Mouse (Mus musculus) CD4-positive, CD25-positive, alpha-beta regulatory T cell (primary cell): ENCODE results near the gene Crtc1. TPM values are rescaled to one million over a fixed set of nuclear protein-coding genes. Genes with fewer than 3 reads are reported as not detected.

Experiments used
- polyA plus RNA-seq: library from polyadenylated mRNA; unstranded; fragments of 100-300 nt; shearing (Covaris generic); gene quantifications from one replicate; pipeline ENCODE4 v1.2.1, GENCODE M21; 2017

Crtc1 gene
- 16.7 TPM for polyA plus RNA-seq

DNA sequence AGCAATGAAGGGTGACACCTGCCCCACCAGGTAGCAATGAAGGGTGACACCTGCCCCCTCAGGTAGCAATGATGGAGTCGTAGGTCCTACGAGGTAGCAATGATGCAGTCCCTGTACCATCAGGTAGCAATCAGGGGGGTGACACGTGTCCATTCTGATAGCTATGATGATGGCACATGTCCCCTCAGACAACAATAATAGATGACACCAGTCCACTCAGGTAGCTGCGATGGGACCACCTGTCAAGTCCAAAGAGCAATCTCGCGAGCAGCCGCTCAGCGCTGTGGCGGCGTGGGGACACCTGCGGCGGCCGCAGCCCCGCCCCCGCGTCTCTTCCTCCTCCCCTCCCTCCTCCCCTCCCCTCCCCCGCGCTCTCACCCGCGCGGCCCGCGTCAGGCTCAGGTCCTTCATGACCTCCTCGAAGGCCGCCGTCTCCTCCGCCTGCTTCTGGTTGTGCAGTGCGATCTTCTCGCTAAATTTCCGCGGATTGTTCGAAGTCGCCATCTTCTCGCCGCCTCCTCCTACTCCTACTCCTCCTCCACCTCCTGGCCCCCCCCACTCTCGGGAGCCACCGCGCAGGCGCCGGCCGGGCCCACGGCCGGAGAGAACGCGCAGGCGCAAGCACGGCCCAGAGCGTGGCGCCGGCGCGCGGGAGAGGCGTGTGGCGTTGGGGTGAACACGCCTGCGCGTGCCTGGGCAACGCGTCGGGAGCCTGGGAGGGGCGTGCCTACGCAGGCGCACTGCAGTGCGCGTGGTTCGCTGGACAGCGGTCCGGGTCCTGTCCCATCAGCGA lies at the start of gene Crtc1:
TSS of gene Crtc1 (minus strand) at position 525 of the 793 bp plus-strand sequence.

DNA sequence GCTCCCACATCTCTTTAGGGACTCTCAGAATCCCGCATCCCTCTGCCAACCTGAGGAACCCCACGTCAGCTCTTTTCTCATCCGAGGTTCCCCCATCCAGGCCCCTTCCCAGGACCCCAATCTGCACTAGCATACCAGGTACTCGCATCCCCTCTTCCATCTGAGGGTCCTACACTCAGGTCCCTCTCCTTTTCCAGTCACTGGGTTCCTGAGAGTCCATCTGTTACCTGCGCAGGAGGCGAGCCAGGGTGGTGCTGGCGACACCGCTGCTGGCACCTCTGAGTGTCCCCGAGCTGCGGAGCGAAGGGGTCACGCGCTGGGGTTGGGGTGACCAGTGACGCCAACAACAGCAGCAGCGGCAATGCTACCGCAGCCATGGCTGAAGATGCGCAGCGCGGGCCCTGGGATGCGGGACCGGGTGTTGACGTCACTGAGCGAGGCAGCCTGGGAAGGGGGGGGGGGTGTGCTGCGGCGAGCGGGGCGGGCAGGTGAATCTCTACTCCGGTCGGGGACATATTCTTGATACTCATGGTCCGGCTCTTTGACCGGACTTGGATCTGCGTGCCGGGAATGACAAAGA lies 47.7 kb upstream of the Crtc1 start, which contains the start of gene Tmem59l:
TSS of gene Tmem59l (minus strand) at position 418 of the 580 bp plus-strand sequence.

DNA sequence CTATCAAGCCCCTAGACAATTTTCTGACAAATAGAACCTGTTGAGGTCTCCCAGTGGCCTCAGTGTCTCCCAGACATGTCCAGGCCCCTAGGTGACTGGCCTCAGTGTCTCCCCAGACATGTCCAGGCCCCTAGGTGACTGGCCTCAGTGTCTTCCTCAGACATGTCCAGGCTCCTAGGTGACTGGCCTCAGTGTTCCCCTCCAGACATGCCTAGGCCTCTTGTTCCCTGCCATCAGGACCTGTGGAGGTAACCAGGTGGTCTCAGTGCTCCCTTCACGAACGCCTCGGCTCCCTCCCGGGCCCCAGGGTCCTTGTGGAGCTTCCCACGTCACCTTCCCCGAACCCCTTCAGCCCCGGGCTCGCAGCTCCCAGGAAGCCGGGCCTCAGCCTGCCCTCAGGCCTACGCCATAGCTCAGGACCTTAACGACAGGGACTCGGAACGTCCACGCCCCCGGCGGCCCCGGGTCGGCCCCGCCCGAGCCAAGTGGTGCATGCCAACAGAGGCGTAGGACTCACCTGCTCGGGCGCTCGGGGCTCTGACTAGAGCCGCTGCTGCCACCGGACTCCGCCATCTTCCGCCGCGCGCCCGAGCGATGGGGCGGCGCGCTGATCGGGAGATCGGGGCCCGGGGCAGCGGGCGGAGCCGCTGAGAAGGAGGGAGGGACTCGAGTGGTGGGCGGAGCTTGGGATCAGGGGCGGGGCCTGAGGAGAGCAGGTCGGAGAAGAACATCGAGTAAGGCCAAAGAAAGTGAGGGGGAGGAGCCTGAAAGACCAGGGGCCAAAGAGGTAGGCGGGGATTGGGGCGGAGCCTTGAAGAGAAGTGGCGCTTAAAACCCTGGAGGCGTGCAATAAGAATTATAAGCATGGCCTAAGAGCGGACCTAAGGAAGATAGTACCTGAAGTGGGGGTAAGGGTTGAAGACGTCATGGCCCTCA lies 37.2 kb upstream of the Crtc1 start, which contains the start of gene Klhl26:
TSS of gene Klhl26 (minus strand) at position 636 of the 936 bp plus-strand sequence.

DNA sequence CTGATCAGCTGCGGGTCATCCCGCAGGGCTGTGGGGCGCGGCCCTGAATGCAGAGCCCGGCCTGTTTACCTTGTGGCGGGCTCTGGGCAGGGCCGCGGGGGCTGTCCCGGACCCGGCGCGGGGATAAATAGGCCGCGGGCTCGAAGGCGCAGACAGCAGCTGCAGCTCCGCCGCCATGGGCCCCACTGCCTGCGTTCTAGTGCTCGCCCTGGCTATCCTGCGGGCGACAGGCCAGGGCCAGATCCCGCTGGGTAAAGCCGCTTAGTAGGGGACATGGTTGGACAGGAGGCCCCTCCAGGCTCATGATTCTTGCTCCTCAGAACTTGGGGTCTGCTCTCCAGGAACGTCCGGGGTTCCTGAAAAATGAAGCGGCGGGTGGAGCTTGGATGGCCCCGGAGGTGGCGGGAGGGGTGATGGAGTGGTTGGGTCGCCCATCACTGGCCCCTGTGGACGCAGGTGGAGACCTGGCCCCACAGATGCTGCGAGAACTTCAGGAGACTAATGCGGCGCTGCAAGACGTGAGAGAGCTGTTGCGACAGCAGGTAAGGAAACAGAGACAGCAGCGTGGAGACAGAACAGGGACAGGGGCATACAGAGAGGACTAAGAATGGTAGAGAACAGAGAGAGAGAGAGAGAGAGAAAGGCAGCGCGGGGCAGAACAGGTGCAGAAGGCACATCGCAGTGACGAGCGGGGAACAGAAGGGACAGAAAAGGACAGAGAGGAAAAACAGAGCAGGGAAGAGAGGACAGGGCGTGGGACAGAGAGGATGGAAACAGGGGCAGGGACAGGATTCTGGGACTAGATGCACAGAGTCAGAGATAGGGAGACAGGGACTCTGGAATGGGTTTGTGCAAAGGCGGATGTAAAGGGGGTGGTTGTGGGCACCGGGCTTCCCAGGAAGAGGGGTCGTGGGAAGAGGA lies 65.7 kb downstream of the Crtc1 start, which contains the start of gene Comp:
TSS of gene Comp (plus strand) at position 162 of the 921 bp plus-strand sequence.

DNA sequence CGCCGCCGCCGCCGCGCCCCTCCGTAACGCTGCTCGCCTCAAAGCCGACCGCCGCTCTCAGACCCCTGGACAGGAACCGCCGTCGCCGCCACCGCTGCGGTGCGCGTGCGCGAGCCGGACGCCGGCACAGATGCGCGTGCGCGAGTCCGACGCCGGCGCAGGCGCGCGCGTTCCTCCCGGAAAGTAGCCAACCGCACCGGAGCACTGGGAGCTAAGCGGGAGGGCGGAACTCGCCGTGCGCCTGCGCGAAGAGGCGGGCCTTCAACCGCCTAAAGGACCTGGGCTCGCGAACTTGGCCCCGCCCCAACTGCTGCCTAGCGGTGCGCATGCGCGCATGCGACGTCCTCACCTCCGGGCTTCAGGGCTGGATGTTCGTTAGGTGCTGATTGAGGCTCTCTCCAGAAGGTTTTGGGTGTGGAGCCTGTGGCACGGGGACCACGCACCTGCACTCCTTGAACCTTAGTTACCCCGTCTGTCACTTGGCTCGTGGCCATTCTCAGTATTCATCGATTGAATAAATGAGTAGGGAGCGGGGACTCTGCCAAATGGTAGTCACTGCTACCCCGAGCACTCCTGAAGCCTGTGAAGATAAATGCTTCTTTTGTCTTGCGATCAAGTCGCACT lies 86.1 kb downstream of the Crtc1 start, which contains the start of gene Upf1:
TSS of gene Upf1 (minus strand) at position 85 of the 624 bp plus-strand sequence.

Other genes starting within 250 kb of the Crtc1 start
- 15.5 TPM for gene Slc25a42, start 227.3 kb downstream of the Crtc1 start, polyA plus RNA-seq
- 44.0 TPM for gene Sugp2, start 205.4 kb downstream of the Crtc1 start, polyA plus RNA-seq
- gene Armc6, start 205.1 kb downstream of the Crtc1 start, polyA plus RNA-seq = 11.7 TPM
- 6.7 TPM for gene Homer3, start 156.8 kb downstream of the Crtc1 start, polyA plus RNA-seq
- 56.7 TPM for gene Ddx49, start 137.1 kb downstream of the Crtc1 start, polyA plus RNA-seq
- 351 TPM for gene Cope, start 137.1 kb downstream of the Crtc1 start, polyA plus RNA-seq
- not detected for gene Cers1, start 123.8 kb downstream of the Crtc1 start, polyA plus RNA-seq
- gene Gdf1, start 109.8 kb downstream of the Crtc1 start, polyA plus RNA-seq = 0.57 TPM
- 90.9 TPM for gene Upf1, start 86.3 kb downstream of the Crtc1 start, polyA plus RNA-seq
- 2.5 TPM for gene Comp, start 66.0 kb downstream of the Crtc1 start, polyA plus RNA-seq
- 19.3 TPM for gene Klhl26, start 37.4 kb upstream of the Crtc1 start, polyA plus RNA-seq
- gene Tmem59l, start 47.8 kb upstream of the Crtc1 start, polyA plus RNA-seq = not detected
- gene Crlf1, start 53.6 kb upstream of the Crtc1 start, polyA plus RNA-seq = not detected
- gene Rex1bd, start 67.2 kb upstream of the Crtc1 start, polyA plus RNA-seq = 108 TPM
- 975 TPM for gene Uba52, start 71.2 kb upstream of the Crtc1 start, polyA plus RNA-seq
- 422 TPM for gene Fkbp8, start 88.1 kb upstream of the Crtc1 start, polyA plus RNA-seq
- 90.3 TPM for gene Kxd1, start 88.4 kb upstream of the Crtc1 start, polyA plus RNA-seq
- 39.6 TPM for gene Ell, start 99.9 kb upstream of the Crtc1 start, polyA plus RNA-seq
- 95.3 TPM for gene Isyna1, start 154.8 kb upstream of the Crtc1 start, polyA plus RNA-seq
- 141 TPM for gene Ssbp4, start 169.3 kb upstream of the Crtc1 start, polyA plus RNA-seq
- gene Lrrc25, start 176.6 kb upstream of the Crtc1 start, polyA plus RNA-seq = 0.24 TPM
- gene Gdf15, start 192.9 kb upstream of the Crtc1 start, polyA plus RNA-seq = not detected
- 5.5 TPM for gene Pgpep1, start 220.8 kb upstream of the Crtc1 start, polyA plus RNA-seq
- 379 TPM for gene Lsm4, start 233.7 kb upstream of the Crtc1 start, polyA plus RNA-seq